Mouse (Mus musculus): ENCODE measurements around the gene Ino80.
"Not testable (repeated sequence)": the region's sequence is repeated elsewhere in the genome, so short reads cannot be mapped to it uniquely, and the experiment has no call there.

Gene Ino80

DNA sequence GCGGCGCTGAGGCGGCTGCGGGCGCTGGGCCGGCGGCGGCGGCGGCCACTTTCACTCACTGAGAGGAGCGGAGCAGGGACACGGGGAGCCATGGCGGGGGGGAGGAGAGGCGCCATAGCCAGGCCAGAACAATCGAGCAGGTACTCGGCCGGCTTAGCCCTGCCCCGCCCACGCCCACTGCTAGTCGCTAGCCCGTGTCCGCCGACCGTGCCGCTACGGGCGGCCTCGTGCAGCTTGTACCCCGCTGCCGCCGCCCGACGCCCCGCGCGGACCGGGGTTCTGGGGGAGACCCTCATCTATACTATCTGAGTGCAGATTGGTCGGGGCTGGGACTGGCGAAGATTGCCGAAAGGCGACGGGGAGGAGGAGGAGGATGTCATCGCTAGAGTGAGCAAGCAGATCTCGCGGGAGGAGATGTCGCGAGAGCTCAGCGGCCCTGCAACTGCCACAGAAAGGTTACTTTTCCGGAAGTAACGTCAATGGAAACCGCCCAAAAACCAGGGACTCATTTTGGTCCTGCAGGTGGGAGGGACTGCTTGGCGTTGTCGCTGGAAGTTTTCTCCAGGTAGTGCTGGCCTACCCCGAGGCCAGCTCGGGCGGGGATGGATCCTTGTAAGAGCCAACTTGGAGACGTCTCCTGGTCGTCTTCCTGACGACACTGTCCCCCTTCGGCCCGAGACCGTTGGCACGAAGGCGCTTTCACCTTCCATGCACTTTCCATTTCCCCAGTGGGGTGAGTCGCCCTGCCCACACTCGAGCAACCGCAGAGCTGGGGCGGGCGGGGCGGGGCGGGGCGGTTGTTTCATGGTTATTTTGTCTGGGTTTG is at the start of gene Ino80:
Gene Ino80 (minus strand): TSS at position 117 of the 826 bp plus-strand sequence.
- DNase-seq (ENCODE audit: low read depth, low spot score), result peak; percentile 97

DNA sequence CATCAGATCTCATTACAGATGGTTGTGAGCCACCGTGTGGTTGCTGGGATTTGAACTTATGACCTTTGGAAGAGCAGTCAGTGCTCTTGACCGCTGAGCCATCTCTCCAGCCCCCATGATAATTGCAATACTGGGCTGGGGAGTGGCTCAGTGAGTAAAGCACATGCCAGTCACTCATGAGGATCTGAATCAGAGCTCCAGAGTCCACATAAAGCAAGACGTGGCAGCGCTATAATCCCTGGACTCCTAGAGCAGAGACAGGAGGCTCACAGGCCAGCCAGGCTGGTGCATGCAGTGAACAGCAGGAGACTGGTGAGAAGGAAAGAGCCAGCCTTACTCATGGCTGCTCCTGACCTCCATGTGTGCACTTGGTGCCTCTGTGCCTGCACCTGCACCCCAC is 47.9 kb upstream of the Ino80 start:
- no peak for DNase-seq (ENCODE audit: low read depth, low spot score)

DNA sequence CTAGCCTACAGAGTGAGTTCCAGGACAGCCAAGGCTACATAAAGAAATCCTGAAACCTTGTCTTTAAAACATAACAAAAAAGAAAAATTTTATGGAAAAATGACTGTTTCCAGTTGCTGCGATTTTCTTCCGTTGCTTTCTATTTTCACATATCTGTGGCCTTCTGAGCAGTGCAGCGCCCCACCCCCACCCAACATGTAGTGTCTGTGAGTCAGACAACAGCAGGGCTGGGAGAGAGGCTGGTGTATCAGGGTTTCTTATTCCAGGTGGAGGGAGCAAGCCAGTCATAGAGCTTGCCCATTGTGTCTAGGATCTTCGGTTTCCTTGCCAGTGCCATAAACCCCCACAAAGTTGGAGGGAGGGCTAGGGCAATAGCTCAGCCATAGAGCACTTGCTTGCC is 46.3 kb upstream of the Ino80 start:
- no peak for DNase-seq (ENCODE audit: low read depth, low spot score)

DNA sequence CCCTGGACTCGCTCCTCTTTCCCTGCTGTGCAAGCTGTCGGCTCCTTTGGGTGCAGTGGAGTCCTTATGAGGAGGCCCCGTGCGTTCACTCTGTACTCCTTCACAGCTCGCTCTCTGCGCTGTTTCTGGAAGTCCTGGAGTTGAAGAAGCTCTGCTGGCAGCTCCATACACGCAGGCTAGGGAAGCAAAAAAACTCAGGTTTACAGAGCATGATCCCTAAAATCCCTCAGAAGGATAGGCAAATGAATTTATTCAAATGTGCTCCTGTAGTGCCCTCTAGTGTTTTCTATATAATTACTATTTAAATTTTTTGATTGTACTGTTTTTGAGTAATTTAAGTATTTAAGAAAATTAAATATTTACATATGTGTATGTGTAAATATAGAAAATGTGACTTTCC is 43.1 kb upstream of the Ino80 start:
- DNase-seq (ENCODE audit: low read depth, low spot score), result peak; percentile 2

DNA sequence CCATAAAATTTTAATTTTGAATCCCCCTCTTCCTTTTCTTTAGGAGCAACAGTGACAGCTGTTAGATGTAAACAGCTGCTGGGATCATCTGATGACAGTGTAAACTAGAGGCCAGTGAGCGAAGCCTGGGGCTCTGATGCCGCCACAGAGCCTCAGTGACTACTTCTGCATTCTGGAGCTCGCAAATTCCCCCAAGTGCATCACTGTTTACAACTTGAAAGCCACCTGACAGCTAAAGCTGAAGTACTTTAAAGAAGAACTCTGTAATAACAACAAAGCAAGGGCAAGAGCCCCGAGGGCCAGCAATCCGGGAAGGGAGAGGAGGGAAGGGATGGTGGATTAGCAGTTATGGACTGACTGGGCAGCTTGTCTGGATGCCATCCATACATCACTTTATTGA is 39.3 kb upstream of the Ino80 start:
- no peak for DNase-seq (ENCODE audit: low read depth, low spot score)

DNA sequence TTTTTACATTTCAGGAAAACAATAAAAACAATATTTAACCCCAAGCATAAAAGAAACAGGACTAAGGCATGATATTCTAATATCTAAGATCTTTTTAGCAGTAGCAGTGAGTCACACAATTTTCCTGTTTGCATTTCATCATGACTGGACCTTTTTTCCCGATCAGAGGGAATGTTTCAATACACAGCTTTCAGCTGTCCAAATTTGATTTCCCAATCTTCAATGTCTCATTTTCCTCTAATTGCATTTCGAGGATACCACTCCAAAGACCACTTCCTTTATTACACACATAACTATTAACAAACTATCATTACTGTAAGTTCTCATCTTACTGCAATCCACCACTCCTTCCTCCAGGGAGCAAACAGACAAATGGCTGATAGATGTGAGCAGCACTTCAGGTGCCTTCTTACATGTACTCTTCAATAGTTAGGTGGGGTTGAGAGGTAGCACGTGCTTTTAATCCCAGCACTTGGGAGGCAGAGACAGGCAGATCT is 36.6 kb upstream of the Ino80 start:
- no peak for DNase-seq (ENCODE audit: low read depth, low spot score)

DNA sequence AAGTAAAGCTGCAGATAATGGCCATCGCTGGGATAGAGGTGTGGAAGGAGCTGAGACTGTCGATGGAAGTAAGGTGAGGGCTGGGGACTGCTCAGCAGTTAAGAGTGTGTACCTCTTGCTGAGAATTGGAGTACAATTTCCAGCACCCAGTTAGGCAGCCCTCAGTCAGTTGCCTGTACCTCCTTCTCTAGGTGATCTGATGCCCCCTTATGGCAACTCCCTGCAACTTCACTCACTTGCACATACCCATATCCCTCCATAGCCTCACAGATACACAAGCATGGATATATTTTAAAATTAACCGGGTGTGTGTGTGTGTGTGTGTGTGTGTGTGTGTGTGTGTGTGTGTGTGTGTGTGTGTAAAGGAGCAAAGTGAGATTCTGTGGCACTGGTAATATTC is 34.8 kb upstream of the Ino80 start:
- no peak for DNase-seq (ENCODE audit: low read depth, low spot score)

DNA sequence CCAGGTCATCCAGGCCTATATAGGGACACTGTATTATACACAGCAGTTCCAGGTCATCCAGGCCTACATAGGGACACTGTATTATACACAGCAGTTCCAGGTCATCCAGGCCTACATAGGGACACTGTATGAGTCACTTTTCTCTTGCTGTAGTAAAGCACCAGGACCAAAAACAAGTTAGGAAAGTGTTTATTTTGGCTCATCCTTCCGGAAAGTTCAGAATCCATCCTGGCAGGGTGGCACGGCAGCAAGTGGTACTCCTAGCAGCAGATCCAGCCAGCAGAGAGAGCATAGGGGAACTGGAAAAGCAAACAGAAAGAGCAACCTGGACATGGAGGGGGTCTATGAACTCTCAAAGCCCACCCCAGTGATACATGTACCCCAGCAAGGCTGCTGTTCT is 33.4 kb upstream of the Ino80 start:
- no peak for DNase-seq (ENCODE audit: low read depth, low spot score)

DNA sequence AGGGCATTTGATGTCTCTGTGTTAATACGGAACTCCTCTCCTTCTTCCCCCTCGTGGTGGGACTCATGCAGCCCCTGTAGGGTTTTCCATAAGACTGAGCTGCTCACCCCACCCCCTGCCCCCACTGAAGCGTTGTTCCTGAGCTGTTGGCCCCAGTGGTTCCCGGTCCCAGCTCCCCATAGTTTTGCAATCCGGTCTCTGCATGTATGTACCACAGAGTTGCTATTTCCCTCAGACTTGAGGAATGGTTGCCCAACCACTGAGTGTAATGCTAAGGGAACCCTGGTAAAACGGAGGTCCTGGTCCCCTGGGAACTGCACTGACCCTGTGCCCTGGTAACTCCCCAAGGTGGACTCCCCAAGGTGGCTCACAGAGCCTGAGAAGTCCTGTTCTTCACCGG is 31.0 kb upstream of the Ino80 start:
- DNase-seq (ENCODE audit: low read depth, low spot score), result not testable (repeated sequence)

DNA sequence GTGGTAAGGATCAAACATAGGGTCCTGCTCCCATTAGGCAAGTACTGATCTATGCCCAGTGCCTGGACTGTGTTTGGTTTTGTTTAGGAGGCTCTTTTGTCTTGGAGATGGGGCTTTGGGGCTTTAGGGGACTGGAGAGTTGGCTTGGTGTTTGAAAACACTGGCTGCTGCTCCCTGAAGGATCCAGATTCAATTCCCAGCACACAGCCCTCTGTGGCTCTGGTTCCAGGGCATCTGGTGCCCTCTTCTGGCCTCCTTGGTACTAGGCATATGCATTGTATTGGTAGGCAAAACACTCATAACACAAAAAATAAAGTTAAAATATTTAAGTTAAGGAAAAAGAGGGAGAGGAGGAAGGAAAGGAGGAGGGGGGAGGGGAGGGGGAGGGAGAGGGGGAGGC is 29.6 kb upstream of the Ino80 start:
- DNase-seq (ENCODE audit: low read depth, low spot score), result no peak

DNA sequence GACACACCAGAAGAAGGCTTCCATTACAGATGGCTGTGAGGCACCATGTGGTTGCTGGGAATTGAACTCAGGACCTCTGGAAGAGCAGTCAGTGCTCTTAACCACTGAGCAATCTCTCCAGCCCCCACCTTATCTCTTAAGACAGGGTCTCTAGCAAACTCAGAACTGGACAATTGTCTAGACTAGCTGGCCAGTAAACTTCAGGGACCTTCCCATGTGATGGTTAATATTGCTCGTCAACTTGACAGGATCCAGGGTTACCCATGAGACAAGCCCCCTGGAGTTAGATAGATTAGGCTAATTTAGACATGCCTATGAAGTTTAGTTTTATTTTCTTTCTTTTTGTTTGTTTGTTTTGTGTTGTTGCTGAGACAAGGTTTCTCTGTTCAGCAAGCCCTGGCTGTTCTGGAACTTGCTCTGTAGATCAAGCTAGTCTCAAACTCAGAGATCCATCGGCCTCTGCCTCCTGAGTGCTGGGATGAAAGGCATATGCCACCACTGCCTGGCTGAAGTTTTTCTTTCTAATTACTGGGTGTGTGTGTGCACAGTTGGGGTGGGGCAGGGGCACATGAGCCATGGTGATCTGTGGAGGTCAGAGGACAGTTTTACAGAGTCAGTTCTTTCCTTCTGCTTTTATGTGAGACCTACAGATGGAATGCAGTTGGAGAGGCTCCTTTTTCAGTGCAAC is 23.6 kb upstream of the Ino80 start:
- DNase-seq (ENCODE audit: low read depth, low spot score), result no peak

DNA sequence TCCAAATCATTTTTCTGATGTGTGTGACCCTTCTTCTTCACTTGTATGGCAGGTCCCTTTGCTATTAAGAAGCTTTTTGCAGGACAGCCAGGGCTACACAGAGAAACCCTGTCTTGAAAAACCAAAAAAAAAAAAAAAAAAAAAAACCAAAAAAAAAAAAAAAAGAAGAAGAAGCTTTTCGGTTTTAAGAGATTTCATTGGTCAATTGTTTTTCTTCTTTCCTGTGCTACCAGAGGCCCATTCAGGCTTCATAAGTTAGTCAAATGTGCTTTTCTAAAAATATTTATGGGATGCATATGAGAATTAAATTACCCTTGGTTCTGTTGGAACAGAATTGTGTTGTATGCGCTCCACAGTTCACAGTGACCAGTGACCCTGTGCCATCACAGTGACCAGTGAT is 21.4 kb upstream of the Ino80 start:
- no peak for DNase-seq (ENCODE audit: low read depth, low spot score)

DNA sequence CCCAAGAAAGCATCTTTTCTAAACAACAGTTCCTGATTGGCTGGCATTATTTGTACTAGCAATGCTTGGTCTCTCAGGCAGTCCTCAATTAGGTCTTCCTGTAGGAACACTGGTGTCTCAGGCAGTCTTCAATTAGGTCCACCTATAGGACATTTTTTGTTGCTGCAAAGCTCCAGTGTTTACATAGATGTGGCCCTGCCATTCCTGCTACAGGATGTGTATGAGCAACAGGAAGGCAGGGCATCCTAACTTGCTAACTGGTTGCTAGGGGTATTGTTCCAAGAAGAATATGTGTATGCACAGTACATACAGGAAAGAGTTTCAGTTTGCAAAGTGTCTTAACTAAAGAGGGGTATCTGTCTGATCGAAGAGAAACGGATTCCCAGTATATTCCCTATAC is 18.6 kb upstream of the Ino80 start:
- DNase-seq (ENCODE audit: low read depth, low spot score), result no peak

DNA sequence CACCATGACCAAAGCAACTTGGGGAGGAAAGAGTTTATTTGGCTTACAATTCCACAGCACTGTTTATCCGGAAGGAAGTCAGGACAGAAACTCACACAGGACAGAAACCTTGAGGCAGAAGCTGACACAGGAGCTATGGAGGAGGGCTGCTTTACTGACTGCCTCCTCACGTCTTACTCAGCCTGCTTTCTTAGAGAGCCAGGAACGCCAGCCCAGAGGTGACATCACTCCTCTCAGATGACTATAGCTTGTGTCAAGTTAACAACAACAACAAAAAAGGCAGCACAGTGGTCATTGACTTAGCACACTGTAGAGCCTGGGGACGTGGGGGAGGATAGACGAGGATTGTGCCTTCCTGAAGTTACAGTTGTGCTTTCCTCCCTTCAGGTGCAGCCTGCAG is 14.5 kb upstream of the Ino80 start:
- DNase-seq (ENCODE audit: low read depth, low spot score), result no peak

DNA sequence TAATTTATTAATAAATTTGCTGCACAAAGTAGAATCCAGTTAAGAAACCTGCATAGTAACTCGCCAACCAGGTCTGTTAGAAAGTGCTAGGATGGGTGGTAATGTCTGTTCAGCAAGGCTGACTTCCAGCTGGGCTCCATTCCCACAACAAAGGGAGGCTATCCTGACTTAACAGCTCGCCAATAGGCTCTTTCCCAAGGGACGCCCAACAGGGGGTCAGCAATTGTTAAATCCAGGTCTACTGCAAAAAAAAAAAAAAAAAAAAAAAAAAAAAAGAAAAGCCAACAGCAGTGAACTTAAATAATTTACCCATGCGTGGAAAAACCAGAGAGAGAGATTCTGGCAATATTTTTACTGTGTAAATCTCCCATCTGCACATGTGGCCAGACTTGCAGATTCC is 9.0 kb upstream of the Ino80 start:
- no peak for DNase-seq (ENCODE audit: low read depth, low spot score)

DNA sequence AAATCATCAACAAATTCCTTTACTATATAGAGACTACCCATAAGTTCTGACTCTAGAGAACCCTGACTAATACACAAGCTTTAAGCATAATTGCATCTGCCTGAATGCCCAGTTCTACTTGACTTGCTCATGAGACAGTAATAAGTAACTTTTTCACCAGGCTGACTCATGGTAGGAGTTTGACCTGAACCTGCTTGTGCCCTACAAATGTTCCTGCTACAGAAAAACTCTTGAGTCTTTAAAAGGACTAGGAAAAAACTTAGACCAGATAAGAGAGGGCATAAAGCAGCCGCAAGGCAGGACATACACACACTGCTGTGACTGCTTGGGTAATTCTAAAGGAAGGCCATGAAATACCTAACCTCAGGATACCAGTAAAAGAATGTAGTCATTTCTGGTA is 4.8 kb upstream of the Ino80 start:
- no peak for DNase-seq (ENCODE audit: low read depth, low spot score)

DNA sequence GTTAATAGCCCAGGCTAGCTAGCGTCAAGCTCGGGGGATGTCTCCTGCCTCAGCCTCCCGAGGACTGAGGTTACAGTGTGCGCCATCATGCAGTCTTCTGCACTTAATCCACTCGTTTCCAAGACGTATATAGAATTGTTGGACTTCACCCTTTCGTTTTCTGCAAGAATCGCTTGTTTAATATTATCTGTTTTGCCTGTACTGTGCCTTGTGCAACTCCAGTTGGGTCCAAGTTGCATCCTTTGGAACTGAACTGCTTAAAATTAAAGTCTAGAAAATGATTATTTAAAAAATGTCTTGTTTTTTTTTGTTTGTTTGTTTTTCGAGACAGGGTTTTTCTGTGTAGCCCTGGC is 886 bp upstream of the Ino80 start:
- DNase-seq (ENCODE audit: low read depth, low spot score), result no peak

DNA sequence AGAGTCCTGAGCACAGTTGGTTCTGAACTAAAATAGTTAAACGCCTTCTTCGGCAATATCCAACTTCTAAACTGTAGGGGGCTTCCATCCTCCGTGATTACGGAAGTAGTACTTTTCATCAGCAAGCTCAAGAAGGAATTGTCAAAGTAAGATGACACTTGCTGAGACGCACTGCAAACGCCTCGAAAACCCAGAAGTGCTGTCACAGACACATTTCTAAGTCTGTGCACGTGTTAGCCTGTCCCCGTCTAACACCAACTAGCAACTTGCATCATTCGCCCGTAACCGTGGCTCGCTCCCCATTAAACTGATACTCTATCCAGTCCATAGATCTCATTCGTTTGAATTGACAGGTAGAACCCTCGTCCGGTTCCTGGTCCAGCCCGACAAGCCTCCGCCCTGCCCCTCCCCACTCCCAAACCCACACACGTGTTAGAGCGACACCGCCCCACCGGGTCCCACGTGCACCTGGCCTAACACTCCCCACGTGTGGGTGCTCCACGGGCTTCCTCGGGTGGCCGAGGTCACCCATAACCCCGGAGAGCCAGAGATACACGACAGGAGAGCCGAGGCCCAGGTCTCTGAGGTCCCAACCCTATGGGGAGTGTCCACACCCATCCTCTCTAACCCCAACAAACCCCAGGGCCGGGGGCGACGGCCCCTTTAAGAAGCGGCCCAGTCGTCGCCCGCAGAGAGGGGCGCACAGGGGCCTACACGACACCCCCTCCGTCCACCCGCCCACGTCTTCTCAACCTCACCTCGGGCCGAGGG is 681 bp downstream of the Ino80 start:
- no peak for DNase-seq (ENCODE audit: low read depth, low spot score)

DNA sequence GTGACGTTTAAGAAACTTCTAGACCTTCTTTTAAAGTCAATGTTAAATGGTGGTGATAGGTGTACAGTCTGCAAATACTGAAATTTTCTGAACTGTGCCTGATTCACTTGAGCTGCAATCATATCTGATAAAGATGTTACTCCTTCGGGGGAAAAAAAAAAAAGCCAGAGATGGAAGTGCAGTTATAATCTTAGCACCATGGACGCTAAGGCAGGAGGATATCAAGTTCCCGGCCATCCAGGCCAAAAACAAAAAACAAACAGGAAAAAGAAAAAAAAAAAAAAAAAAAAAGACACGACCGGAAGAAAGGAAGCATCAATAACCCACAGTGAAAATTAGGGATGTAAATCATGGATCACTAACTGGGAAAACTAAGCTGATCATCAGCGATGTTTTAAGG is 1.3 kb downstream of the Ino80 start:
- DNase-seq (ENCODE audit: low read depth, low spot score), result no peak

DNA sequence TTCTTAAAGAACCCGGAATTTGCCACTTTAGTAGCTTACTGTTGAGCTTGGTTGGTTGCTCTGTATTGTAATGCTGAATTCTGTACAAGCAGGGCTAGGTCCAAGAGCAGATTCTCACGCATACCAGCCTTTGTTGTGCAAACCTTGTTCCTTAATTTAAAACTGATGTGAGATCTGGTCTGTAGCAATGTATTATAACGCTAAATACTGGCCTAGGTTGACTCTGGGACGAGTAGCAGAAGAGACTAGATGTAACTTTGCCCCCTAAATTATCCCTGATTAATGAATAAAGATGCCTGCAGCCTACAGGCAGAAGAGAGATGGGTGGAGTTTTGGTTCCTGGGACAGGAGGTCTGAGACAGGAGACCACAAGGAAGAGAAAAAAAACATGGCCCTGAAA is 13.5 kb downstream of the Ino80 start:
- DNase-seq (ENCODE audit: low read depth, low spot score), result no peak

DNA sequence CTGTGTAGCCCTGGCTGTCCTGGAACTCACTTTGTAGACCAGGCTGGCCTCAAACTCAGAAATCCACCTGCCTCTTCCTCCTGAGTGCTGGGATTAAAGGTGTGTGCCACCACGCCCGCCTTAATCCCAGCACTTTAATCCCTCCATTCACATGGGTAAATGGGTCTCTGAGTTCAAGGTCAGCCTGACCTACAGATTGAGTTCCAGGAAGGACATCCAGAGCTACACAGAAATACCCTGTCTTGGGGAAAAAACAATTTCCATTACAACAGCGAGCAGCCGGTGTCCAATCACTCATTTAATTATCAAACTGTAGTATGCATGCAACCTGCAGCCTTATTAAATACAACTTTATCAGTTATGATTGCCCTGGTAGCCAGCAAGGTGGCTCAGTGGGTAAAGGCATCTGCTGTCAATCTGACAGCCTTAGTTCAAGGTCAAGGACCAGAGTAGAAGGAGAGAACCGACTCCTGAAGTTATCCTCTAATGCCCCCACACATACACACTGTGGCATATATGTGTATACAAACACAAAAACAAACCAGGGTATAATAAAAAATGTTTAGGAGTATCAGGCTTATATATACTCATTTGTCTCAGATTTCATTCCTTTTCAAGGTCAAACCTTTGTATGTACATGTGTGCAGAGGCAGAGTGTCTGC is 14.2 kb downstream of the Ino80 start:
- no peak for DNase-seq (ENCODE audit: low read depth, low spot score)

DNA sequence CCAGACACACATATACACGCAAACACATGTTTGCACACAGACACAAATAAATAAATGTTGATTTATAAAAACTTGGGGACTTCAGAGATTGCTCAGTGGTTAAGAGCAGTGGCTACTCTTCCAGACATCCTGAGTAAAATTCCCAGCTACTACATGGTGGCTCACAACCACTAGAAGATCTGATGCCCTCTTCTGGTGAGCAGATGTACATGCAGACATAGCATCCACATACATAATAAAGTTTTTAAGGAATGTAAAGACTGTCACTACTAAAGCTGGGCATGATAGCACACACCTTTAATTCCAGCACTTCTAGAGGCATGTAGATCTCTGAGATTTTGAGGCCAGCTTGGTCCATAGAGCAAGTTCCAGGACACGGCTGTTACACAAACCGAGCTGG is 16.5 kb downstream of the Ino80 start:
- DNase-seq (ENCODE audit: low read depth, low spot score), result no peak

Measured in retina, postnatal 7 days (tissue).